Mouse (Mus musculus): ENCODE measurements around the gene Gm960.

DNA sequence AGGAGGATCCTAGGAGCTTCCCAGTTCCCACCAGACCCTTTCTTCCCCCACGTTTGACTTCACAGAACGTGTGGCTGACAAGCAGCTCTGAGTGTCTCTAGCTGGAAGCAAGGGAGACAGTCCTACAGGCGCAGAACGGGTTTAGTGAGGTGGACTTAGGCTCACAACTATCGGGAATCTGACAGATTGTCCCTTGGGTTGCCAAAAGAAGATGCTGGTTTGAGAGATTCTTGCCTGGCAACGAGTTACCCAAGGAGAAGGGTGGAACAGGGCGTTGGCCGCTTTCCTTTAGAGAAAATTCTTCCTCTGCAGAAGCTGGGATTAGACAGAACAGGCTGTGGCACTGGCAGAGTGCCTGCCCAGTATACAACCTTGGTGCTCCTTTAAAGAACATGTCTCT lies 388 bp upstream of the Gm960 start:
- no peak for TF ChIP-seq POLR2A (IDR thresholded peaks at IDR 0.05; ENCODE audit: low read depth, low read length)
- TF ChIP-seq CTCF (IDR thresholded peaks at IDR 0.05; ENCODE audit: extremely low read depth, insufficient read length, insufficient replicate concordance, low read depth, low read length), result no peak
